Mouse (Mus musculus) T-cell, adult 2 months (primary cell): ENCODE measurements around the gene Hoxb6.

ENCODE experiments used
- DNase-seq: peaks from one replicate; pipeline ENCODE4 v3.0.0; 2022; ENCODE audit warnings: low spot score

Gene Hoxb6

GRCm38 (mm10) chr11:96269869-96270268 lies 22.4 kb upstream of the Hoxb6 start:
- DNase-seq, result no peak

- peak; percentile 46 for DNase-seq
These were observed 21.2 kb upstream of the Hoxb6 start, which contains the start of gene Hoxb9 for GRCm38 (mm10) chr11:96270996-96271540. Gene Hoxb9 (plus strand): TSS chr11:96271457.

- DNase-seq, result no peak
These were observed 20.7 kb upstream of the Hoxb6 start for GRCm38 (mm10) chr11:96271541-96272011.

GRCm38 (mm10) chr11:96272024-96272921 lies 20.0 kb upstream of the Hoxb6 start:
- no peak for DNase-seq

- no peak for DNase-seq
These were observed 17.8 kb upstream of the Hoxb6 start for GRCm38 (mm10) chr11:96274428-96274827.

GRCm38 (mm10) chr11:96275896-96276295 lies 16.4 kb upstream of the Hoxb6 start:
- DNase-seq, result no peak

GRCm38 (mm10) chr11:96277151-96278044 lies 14.9 kb upstream of the Hoxb6 start:
- DNase-seq, result no peak

GRCm38 (mm10) chr11:96278324-96278723 lies 14.0 kb upstream of the Hoxb6 start:
- no peak for DNase-seq

- peak; percentile 82 for DNase-seq
These were observed 13.5 kb upstream of the Hoxb6 start for GRCm38 (mm10) chr11:96278773-96279172.

- no peak for DNase-seq
These were observed 12.6 kb upstream of the Hoxb6 start for GRCm38 (mm10) chr11:96279421-96280233.

GRCm38 (mm10) chr11:96280399-96281378 lies 11.6 kb upstream of the Hoxb6 start:
- DNase-seq, result no peak

- no peak for DNase-seq
These were observed 10.9 kb upstream of the Hoxb6 start for GRCm38 (mm10) chr11:96281396-96281795.

- no peak for DNase-seq
These were observed 10.3 kb upstream of the Hoxb6 start, which contains the start of gene Hoxb8 for GRCm38 (mm10) chr11:96281855-96282570. Gene Hoxb8 (plus strand): TSS chr11:96281905.

- no peak for DNase-seq
These were observed 9.4 kb upstream of the Hoxb6 start for GRCm38 (mm10) chr11:96282795-96283430.

- peak; percentile 30 for DNase-seq
These were observed 8.1 kb upstream of the Hoxb6 start for GRCm38 (mm10) chr11:96284041-96284749.

GRCm38 (mm10) chr11:96284774-96285734 lies 7.2 kb upstream of the Hoxb6 start:
- DNase-seq, result no peak
